Mouse (Mus musculus) cerebellum, adult 18-20 months (tissue): ENCODE data around the gene 4921504E06Rik.

Source experiments
- DNase-seq, 2 experiments: peaks; one replicate each; pipeline ENCODE4 v3.0.0; 2021

4921504E06Rik gene

GRCm38 (mm10) chr2:19553821-19554592, at the start of gene 4921504E06Rik:
4921504E06Rik (minus strand) TSS chr2:19553914.
- peak; percentile 37 to 44 for DNase-seq

- no peak for DNase-seq
Measured at GRCm38 (mm10) chr2:19601386-19601925, 47.7 kb upstream of the 4921504E06Rik start.

GRCm38 (mm10) chr2:19600860-19601259, 47.1 kb upstream of the 4921504E06Rik start:
- DNase-seq = no peak

- DNase-seq = no peak
Measured at GRCm38 (mm10) chr2:19599801-19600200, 46.1 kb upstream of the 4921504E06Rik start.

- DNase-seq = no peak
Measured at GRCm38 (mm10) chr2:19596988-19597387, 43.3 kb upstream of the 4921504E06Rik start.

GRCm38 (mm10) chr2:19596426-19596825, 42.7 kb upstream of the 4921504E06Rik start:
- no peak for DNase-seq

- no peak for DNase-seq
Measured at GRCm38 (mm10) chr2:19594856-19595255, 41.1 kb upstream of the 4921504E06Rik start.

- no peak for DNase-seq
Measured at GRCm38 (mm10) chr2:19579846-19580245, 26.1 kb upstream of the 4921504E06Rik start.

GRCm38 (mm10) chr2:19579180-19579579, 25.5 kb upstream of the 4921504E06Rik start:
- no peak for DNase-seq

- no peak for DNase-seq
Measured at GRCm38 (mm10) chr2:19562114-19562829, 8.6 kb upstream of the 4921504E06Rik start.

GRCm38 (mm10) chr2:19560654-19561053, 6.9 kb upstream of the 4921504E06Rik start:
- no peak for DNase-seq

- no peak for DNase-seq
Measured at GRCm38 (mm10) chr2:19560071-19560470, 6.4 kb upstream of the 4921504E06Rik start.

- DNase-seq = no peak
Measured at GRCm38 (mm10) chr2:19551396-19551795, 2.3 kb downstream of the 4921504E06Rik start.

GRCm38 (mm10) chr2:19540906-19541305, 12.8 kb downstream of the 4921504E06Rik start:
- DNase-seq = no peak

GRCm38 (mm10) chr2:19529428-19529827, 24.3 kb downstream of the 4921504E06Rik start:
- no peak for DNase-seq

GRCm38 (mm10) chr2:19528797-19529196, 24.9 kb downstream of the 4921504E06Rik start:
- peak; percentile 27 to 57 for DNase-seq

- no peak for DNase-seq
Measured at GRCm38 (mm10) chr2:19524071-19524470, 29.6 kb downstream of the 4921504E06Rik start.

- no peak for DNase-seq
Measured at GRCm38 (mm10) chr2:19521662-19522061, 32.1 kb downstream of the 4921504E06Rik start.

GRCm38 (mm10) chr2:19520617-19521016, 33.1 kb downstream of the 4921504E06Rik start:
- DNase-seq = no peak

- peak; percentile 49 to 57 for DNase-seq
Measured at GRCm38 (mm10) chr2:19519768-19520167, 33.9 kb downstream of the 4921504E06Rik start.

GRCm38 (mm10) chr2:19517952-19518351, 35.8 kb downstream of the 4921504E06Rik start:
- no peak for DNase-seq

- DNase-seq = no peak
Measured at GRCm38 (mm10) chr2:19512381-19512780, 41.3 kb downstream of the 4921504E06Rik start.

- no peak for DNase-seq
Measured at GRCm38 (mm10) chr2:19511032-19511431, 42.7 kb downstream of the 4921504E06Rik start.

GRCm38 (mm10) chr2:19505744-19506143, 48.0 kb downstream of the 4921504E06Rik start:
- DNase-seq = no peak
